Mouse (Mus musculus): ENCODE measurements around the gene Frk. TPM values are rescaled to one million over a fixed set of nuclear protein-coding genes. Genes with fewer than 3 reads are reported as not detected.
"Not testable (repeated sequence)": the region's sequence is repeated elsewhere in the genome, so short reads cannot be mapped to it uniquely, and the experiment has no call there.

Frk gene
- 2.6 and 3.7 TPM in 2 replicates for polyA plus RNA-seq (2014; fragmentation: Nextera tagmentation; extraction: Ambion mirVana)

DNA sequence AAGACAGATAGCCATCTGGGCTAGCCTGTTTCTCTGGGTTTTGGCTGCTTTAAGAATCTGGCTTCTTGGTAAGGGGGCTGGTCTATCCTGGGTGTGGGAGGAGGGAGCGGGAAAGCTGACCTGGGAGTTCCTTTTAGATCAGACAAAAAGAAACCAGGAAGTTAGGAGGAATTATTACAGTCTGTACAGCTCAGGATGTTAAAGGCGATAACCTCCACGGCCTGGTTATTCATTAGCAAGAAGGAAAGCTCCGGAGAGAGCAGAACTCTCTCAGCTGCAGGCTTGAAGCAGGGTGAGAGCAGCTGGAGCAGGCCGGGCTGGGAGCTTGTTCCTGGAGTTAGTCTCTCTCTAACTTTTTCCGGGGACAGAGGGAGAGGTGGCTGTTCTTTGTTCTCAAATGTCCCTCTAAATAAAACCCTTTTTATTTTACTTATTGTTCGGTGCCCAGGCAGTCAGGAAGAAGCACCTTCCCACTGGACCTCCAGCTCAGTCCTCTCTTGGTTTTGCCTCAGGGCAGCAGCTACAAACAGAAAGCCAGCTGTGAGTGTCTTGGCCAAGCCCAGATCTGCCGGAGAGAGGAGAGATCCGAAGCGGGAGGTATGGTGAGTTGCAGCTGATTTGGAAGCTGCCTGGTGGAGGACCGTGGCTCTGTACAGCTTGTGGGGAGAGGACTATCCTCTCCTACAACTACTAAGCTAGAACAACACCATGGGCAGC lies at the start of gene Frk:
Frk (plus strand) TSS at position 103 of the 717 bp plus-strand sequence.
- Histone ChIP-seq H3K9ac (ENCODE audit: low read depth, low read length) (no peak within 1 kb of the TSS), H3K4me3 (ENCODE audit: low read depth, low read length) (peak within 1 kb of the TSS; percentile 28), H3K4me2 (peak within 1 kb of the TSS; percentile 52), H3K27ac (ENCODE audit: low read depth, low read length) (peak within 1 kb of the TSS; percentile 23; the same call in 1 of the 2 replicates), H3K4me1 (replicated peaks; ENCODE audit: control insufficient read depth, insufficient read depth, low read length) (no peaks in the 10 kb centered on the region), H3K36me3 (ENCODE audit: control insufficient read depth, insufficient read depth, low read length) (no peaks in the 10 kb centered on the region), H3K9me3 (ENCODE audit: control insufficient read depth, low read length) (no peaks in the 10 kb centered on the region), H3K27me3 (replicated peaks; ENCODE audit: control insufficient read depth, insufficient read depth, low read length) (no peaks in the 10 kb centered on the region)
- DNase-seq (ENCODE audit: low spot score) (peak; percentile 43), ATAC-seq (replicated peaks; ENCODE audit: low FRiP score) (peak; percentile 78)
- 36% methylated on average over 11 of the region's 11 CpGs for WGBS

DNA sequence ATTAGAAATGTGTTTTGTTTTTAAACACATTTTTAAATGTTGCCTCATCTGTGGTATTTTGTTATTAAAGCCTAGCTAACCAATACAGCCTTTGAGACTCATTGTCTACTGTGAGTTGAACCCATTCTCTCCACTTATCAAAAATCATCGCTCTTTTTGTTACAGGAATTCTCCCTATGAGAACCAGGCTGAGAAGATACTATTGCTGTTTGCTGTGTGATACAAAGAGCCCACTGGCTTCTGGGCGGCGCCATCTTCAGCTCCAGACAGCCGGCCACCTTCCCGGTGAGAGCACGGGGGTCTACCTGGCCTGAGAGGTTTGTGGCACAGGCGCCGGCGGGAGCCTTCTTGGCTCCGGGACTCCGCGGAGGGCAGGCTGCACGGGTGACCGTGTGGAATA lies 49.0 kb upstream of the Frk start:
- WGBS = 88% methylated on average over 6 of the region's 14 CpGs
- not testable (repeated sequence) for H3K4me1 ChIP-seq (replicated peaks; ENCODE audit: control insufficient read depth, insufficient read depth, low read length); H3K9ac ChIP-seq (ENCODE audit: low read depth, low read length); H3K4me2 ChIP-seq; H3K9me3 ChIP-seq (ENCODE audit: control insufficient read depth, low read length); ATAC-seq (replicated peaks; ENCODE audit: low FRiP score); DNase-seq (ENCODE audit: low spot score); H3K4me3 ChIP-seq (ENCODE audit: low read depth, low read length); H3K27me3 ChIP-seq (replicated peaks; ENCODE audit: control insufficient read depth, insufficient read depth, low read length); H3K27ac ChIP-seq (ENCODE audit: low read depth, low read length); H3K36me3 ChIP-seq (ENCODE audit: control insufficient read depth, insufficient read depth, low read length)

DNA sequence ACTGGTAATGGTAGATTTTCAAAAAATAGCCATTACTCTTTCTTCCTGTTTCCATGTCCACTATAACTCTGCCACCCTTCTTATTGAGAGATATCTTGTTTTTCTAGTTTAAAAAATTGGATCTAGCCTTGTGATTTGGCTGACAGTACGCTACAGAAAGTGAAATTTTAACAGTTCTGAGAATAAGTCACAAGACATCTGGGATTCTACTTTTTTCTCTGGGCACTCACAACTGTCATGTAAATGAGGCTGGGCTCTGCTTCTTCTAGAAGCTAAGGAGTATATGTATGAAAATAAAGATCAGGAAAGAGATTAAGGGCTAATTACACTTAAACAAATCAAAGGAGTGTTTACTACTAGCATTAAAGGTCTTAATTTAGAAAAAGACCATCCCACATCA lies 33.7 kb upstream of the Frk start:
- Histone ChIP-seq H3K9ac (ENCODE audit: low read depth, low read length) (no peak overlapping the region), H3K4me2 (no peak overlapping the region), H3K4me3 (ENCODE audit: low read depth, low read length) (no peak overlapping the region), H3K27ac (ENCODE audit: low read depth, low read length) (no peak overlapping the region), H3K36me3 (ENCODE audit: control insufficient read depth, insufficient read depth, low read length) (no peaks in the 10 kb centered on the region), H3K4me1 (replicated peaks; ENCODE audit: control insufficient read depth, insufficient read depth, low read length) (no peaks in the 10 kb centered on the region), H3K27me3 (replicated peaks; ENCODE audit: control insufficient read depth, insufficient read depth, low read length) (no peaks in the 10 kb centered on the region), H3K9me3 (ENCODE audit: control insufficient read depth, low read length) (no peaks in the 10 kb centered on the region)
- DNase-seq (ENCODE audit: low spot score) (no peak), ATAC-seq (replicated peaks; ENCODE audit: low FRiP score) (no peak)
- 72% methylated on average over 1 of the region's 1 CpGs for WGBS

DNA sequence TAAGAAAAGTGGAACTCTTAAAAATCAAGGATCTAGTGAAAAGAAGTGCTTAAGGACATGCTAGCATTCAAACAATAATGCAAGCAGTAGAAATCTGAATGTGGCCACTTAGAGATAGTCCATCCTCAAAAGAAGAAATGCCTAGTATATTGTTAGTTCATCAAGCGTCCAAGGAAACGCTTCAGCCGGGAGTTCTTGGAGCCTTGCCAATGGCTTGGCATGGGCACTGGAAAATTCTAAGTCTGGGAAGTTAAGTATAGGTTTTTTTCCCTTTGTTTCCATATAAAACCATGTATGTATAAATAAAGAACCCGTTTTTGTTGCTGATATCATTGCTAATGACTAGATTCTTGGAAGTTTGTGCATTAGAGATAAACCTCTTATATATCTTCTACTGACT lies 21.7 kb upstream of the Frk start:
- ATAC-seq (replicated peaks; ENCODE audit: low FRiP score) (no peak), DNase-seq (ENCODE audit: low spot score) (no peak)
- Histone ChIP-seq H3K9ac (ENCODE audit: low read depth, low read length) (no peak overlapping the region), H3K4me3 (ENCODE audit: low read depth, low read length) (no peak overlapping the region), H3K4me2 (no peak overlapping the region), H3K4me1 (replicated peaks; ENCODE audit: control insufficient read depth, insufficient read depth, low read length) (no peaks in the 10 kb centered on the region), H3K27me3 (replicated peaks; ENCODE audit: control insufficient read depth, insufficient read depth, low read length) (no peaks in the 10 kb centered on the region), H3K36me3 (ENCODE audit: control insufficient read depth, insufficient read depth, low read length) (no peaks in the 10 kb centered on the region), H3K27ac (ENCODE audit: low read depth, low read length) (no peak overlapping the region), H3K9me3 (ENCODE audit: control insufficient read depth, low read length) (no peaks in the 10 kb centered on the region)
- 74% methylated on average over 4 of the region's 4 CpGs for WGBS

DNA sequence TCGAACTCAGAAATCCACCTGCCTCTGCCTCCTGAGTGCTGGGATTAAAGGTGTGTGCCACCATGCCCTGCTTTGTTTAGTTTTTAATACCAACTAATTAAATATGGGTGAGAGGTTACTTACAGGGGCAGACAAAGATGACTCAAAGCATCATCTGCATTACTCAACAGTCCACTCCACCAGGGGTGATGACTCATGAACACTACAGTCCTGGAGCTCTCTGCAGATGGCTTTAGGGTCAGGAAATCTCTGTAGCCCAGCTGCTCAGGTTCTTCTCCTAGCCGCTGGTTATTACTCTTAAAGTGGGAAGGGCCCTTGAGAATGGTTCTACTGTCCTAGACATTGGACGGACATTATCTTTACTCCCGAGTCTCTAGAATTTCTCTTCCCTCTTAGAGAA lies 18.9 kb upstream of the Frk start:
- no peak overlapping the region for H3K27ac ChIP-seq (ENCODE audit: low read depth, low read length)
- no peaks in the 10 kb centered on the region for H3K36me3 ChIP-seq (ENCODE audit: control insufficient read depth, insufficient read depth, low read length)
- H3K4me1 ChIP-seq (replicated peaks; ENCODE audit: control insufficient read depth, insufficient read depth, low read length) = no peaks in the 10 kb centered on the region
- ATAC-seq (replicated peaks; ENCODE audit: low FRiP score) (no peak), DNase-seq (ENCODE audit: low spot score) (no peak)
- no peaks in the 10 kb centered on the region for H3K9me3 ChIP-seq (ENCODE audit: control insufficient read depth, low read length)
- 81% methylated on average over 4 of the region's 4 CpGs for WGBS
- H3K9ac ChIP-seq (ENCODE audit: low read depth, low read length) = no peak overlapping the region
- no peak overlapping the region for H3K4me2 ChIP-seq
- no peaks in the 10 kb centered on the region for H3K27me3 ChIP-seq (replicated peaks; ENCODE audit: control insufficient read depth, insufficient read depth, low read length)
- H3K4me3 ChIP-seq (ENCODE audit: low read depth, low read length) = no peak overlapping the region

DNA sequence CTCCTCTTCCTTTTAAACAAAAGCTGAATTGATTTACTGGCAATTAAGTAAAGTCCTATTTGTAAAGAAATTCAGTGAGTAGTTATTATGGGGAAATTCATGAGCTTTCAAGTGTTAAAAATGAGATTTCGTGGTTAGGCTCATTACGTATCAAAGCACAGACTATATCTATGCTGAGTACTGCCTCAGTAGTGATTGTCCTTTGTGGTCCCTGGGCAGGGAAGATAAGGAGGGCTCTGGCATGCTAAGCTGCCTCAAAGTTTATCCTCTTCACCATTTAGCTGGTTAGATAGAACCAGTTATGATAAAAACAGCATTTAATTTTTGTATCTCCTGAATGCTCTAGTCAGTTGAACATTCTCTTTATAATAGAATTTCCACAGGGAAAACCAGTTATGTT lies 14.2 kb upstream of the Frk start:
- Histone ChIP-seq H3K27me3 (replicated peaks; ENCODE audit: control insufficient read depth, insufficient read depth, low read length) (no peaks in the 10 kb centered on the region), H3K4me1 (replicated peaks; ENCODE audit: control insufficient read depth, insufficient read depth, low read length) (no peaks in the 10 kb centered on the region), H3K4me2 (no peak overlapping the region), H3K9me3 (ENCODE audit: control insufficient read depth, low read length) (no peaks in the 10 kb centered on the region), H3K9ac (ENCODE audit: low read depth, low read length) (no peak overlapping the region), H3K36me3 (ENCODE audit: control insufficient read depth, insufficient read depth, low read length) (no peaks in the 10 kb centered on the region), H3K4me3 (ENCODE audit: low read depth, low read length) (no peak overlapping the region), H3K27ac (ENCODE audit: low read depth, low read length) (no peak overlapping the region)
- WGBS = 37% methylated on average over 2 of the region's 2 CpGs
- DNase-seq (ENCODE audit: low spot score) (no peak), ATAC-seq (replicated peaks; ENCODE audit: low FRiP score) (no peak)

DNA sequence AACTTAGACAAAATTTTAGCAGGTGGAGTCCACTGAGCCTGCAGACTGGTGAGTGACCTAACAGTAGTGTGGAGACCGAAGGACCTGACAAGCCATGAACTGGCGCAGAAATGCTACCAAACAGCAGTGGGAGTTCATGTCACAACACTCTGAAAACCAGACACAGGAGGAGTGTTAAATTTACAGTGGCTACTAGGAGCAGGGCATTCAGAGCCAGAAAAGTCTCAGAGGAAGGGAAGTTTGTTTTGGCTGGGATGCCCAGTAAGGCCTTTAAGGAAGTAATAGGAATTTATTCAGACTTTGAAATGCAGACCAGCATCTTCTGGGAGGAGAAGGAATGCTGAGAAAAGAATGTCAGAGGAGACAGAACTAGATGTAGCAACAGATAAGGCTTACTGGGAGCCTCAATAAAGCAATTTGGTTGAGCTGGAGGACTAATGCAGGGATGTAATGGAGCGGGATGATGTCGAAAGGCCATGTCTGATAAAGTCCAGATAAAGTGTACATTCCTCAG lies 3.2 kb upstream of the Frk start:
- Histone ChIP-seq H3K4me1 (replicated peaks; ENCODE audit: control insufficient read depth, insufficient read depth, low read length) (no peaks in the 10 kb centered on the region), H3K9ac (ENCODE audit: low read depth, low read length) (no peak overlapping the region), H3K27ac (ENCODE audit: low read depth, low read length) (no peak overlapping the region), H3K4me3 (ENCODE audit: low read depth, low read length) (no peak overlapping the region), H3K36me3 (ENCODE audit: control insufficient read depth, insufficient read depth, low read length) (no peaks in the 10 kb centered on the region), H3K27me3 (replicated peaks; ENCODE audit: control insufficient read depth, insufficient read depth, low read length) (no peaks in the 10 kb centered on the region), H3K9me3 (ENCODE audit: control insufficient read depth, low read length) (no peaks in the 10 kb centered on the region), H3K4me2 (no peak overlapping the region)
- DNase-seq (ENCODE audit: low spot score) (no peak), ATAC-seq (replicated peaks; ENCODE audit: low FRiP score) (no peak)
- WGBS = 70% methylated on average over 4 of the region's 4 CpGs

DNA sequence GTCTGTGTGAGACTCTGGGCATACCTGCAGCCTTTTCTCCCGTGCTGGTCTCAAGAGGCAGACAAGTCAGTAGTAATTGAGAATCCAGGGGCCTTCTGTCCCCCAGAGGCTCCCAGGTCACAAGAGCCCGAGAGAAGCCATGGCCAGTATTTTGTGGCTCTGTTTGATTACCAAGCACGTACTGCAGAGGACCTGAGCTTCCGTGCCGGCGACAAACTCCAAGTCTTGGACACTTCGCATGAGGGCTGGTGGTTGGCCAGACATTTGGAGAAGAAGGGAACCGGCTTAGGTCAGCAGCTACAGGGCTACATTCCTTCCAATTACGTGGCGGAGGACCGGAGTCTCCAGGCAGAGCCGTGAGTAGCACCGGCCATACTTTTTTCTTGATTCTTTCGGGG lies 814 bp downstream of the Frk start:
- no peak for DNase-seq (ENCODE audit: low spot score)
- Histone ChIP-seq H3K4me1 (replicated peaks; ENCODE audit: control insufficient read depth, insufficient read depth, low read length) (no peaks in the 10 kb centered on the region), H3K4me2 (peak overlapping the region; percentile 52), H3K4me3 (ENCODE audit: low read depth, low read length) (peak overlapping the region; percentile 28), H3K9ac (ENCODE audit: low read depth, low read length) (no peak overlapping the region), H3K9me3 (ENCODE audit: control insufficient read depth, low read length) (no peaks in the 10 kb centered on the region), H3K36me3 (ENCODE audit: control insufficient read depth, insufficient read depth, low read length) (no peaks in the 10 kb centered on the region), H3K27me3 (replicated peaks; ENCODE audit: control insufficient read depth, insufficient read depth, low read length) (no peaks in the 10 kb centered on the region), H3K27ac (ENCODE audit: low read depth, low read length) (peak overlapping the region; percentile 23; the same call in 1 of the 2 replicates)
- ATAC-seq (replicated peaks; ENCODE audit: low FRiP score) = 0 out of 2 replicates have a peak, but pooled peaks have one; percentile 12
- WGBS = 71% methylated on average over 14 of the region's 14 CpGs

DNA sequence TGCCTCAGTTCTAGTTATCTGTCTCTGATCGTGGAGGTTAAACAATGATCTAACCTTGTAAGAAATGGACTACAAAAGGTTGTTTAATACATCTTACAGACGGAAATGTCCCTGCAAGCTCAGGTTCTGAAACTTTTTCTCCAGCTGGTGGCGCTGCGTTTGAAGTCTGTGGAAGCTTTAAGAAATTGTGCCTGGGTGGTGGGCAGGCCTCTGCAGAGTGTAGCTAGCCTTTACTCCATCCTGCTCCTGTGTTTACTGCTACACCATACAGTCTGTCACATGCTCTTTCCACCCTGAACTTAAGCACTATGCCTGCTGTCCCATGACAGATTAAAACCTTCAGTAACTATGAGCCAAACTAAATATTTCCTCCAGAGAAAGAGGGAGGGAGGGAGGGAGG lies 1.9 kb downstream of the Frk start:
- no peak for DNase-seq (ENCODE audit: low spot score)
- no peaks in the 10 kb centered on the region for H3K27me3 ChIP-seq (replicated peaks; ENCODE audit: control insufficient read depth, insufficient read depth, low read length)
- 75% methylated on average over 4 of the region's 4 CpGs for WGBS

More for the DNA sequence above, 1.9 kb downstream of the Frk start:
- Histone ChIP-seq H3K36me3 (ENCODE audit: control insufficient read depth, insufficient read depth, low read length) (no peaks in the 10 kb centered on the region), H3K9me3 (ENCODE audit: control insufficient read depth, low read length) (no peaks in the 10 kb centered on the region), H3K4me3 (ENCODE audit: low read depth, low read length) (no peak overlapping the region), H3K4me1 (replicated peaks; ENCODE audit: control insufficient read depth, insufficient read depth, low read length) (no peaks in the 10 kb centered on the region), H3K9ac (ENCODE audit: low read depth, low read length) (no peak overlapping the region), H3K27ac (ENCODE audit: low read depth, low read length) (no peak overlapping the region), H3K4me2 (no peak overlapping the region)
- no peak for ATAC-seq (replicated peaks; ENCODE audit: low FRiP score)
